Mouse (Mus musculus) frontal cortex, postnatal 14 days (tissue): Measurements from ENCODE around the gene Cnih3.

ENCODE experiments used
- DNase-seq, 2 experiments: peaks; one replicate each; pipeline ENCODE4 v3.0.0; 2022; ENCODE audit warnings: low spot score in 2 of 2

The Cnih3 gene

GRCm38 (mm10) chr1:181352367-181353199 is at the start of gene Cnih3:
Cnih3 (plus strand) TSS chr1:181352628.
- peak in 1 of 2 experiments; percentile 53 for DNase-seq

- DNase-seq = no peak
Measured at GRCm38 (mm10) chr1:181307981-181308380, 44.4 kb upstream of the Cnih3 start.

- DNase-seq = no peak
Measured at GRCm38 (mm10) chr1:181310712-181311111, 41.7 kb upstream of the Cnih3 start.

GRCm38 (mm10) chr1:181312115-181313045 is 40.0 kb upstream of the Cnih3 start:
- DNase-seq = no peak

DNA sequence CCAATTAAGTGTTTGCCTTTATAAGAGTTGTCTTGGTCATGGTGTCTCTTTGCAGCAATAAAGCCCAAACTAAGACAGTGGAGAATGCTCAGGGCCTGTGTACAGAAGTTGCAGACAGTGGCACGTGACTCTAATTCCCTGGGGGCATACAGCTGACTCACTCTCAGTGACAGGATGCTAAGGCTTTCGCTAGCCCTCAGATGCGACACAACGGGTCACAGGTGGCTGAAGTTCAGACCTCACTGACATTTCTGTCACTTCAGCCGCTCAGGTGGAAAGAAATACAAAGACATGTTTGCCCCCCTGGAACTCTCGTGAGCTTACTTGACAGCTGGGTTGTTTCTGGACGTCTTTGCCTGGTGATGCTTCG is 39.4 kb upstream of the Cnih3 start:
- no peak for DNase-seq

- no peak for DNase-seq
Measured at GRCm38 (mm10) chr1:181314301-181314700, 38.1 kb upstream of the Cnih3 start.

DNA sequence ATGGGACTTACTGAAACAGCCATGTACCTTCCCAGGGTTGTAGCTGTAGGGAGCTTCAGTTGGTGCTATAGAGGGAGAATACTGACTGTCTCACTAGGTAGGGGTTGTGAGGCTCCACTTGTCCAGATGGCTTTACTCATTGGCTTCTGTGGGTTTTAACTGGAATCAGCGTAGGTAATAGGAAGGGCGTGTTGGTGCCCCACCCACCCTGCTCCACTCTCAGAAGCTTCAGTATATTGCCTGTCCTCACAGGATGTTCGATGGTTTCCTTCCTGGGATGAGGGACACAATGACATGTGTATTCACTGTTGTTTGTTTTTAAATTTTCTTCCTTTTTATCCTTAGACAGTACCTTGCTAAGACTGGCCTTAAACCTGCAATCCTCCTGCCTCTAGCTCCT is 37.1 kb upstream of the Cnih3 start:
- no peak for DNase-seq

GRCm38 (mm10) chr1:181316571-181316970 is 35.9 kb upstream of the Cnih3 start:
- DNase-seq = no peak

DNA sequence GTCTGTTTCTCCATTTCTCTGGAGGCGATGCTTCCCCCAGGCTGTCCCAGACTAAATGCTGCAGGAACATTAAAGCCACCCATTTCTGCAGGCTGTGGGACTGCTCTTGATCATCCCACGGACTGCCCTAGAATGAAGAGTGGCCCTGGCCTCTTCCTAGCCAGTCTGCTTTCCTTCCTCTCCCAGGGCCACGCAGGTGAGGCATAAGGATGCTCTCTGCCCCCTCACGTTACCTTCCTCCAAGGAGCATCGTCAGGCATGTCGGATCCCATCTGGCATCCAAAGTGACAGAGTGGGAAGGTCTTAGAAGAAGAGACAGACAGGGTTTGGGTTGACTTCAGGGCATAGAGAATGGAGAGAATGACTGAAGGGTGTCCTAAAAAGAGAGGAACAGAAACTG is 33.0 kb upstream of the Cnih3 start:
- no peak for DNase-seq

DNA sequence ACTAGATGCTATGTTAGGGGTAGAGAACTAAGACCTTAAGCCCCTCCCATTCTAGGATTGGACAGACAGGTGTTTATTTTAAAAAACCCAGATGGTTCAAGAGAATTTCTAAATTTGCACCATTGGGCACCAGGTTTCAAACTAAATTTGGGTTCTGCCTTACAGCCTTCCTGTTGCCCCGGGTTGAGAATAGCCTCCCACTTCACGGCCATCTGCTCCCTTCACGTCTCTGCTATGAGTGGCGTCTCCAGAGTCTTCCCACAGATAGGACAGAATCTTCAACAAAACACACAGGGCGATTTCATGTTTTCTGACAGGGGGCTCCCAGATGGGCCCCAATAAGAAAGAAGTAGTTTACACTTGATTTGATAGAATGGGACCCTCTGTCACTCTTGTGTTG is 31.3 kb upstream of the Cnih3 start:
- DNase-seq = no peak

DNA sequence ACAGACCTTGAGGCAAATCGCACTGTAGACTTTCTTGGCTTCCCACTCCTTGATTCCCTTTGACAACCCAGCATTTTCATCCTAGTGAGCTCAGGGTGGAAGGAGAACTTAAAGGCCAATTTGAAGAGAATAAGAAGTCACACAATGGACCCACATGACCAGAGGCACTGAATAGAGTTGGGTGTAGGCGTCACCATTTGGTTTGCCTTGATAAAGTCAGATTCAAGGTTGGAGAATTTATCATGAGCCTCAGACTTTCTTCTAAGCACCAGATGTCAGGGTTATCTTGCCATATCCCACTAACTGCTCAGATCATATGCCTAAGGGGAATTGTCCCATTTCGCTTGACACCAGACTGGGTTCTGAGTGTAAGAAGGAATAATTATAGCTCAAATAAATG is 29.3 kb upstream of the Cnih3 start:
- DNase-seq = no peak

DNA sequence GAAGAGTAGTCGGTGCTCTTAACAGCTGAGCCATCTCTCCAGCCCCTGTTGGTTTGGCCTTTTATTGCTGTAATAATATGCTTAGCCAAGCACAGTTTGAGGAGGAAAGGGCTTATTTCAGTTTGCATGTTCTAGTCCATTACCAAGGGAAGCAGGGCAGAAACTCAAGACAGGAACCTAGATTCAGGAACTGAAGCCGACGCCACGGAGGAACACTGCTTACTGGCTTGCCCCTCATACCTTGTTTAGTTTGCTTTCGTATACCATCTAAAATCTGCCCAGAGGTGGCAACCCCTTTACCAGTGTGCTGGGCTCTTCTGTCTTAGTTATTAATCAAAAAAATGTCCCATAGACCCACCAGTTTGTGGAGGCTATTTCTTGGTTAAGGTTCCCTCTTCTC is 25.3 kb upstream of the Cnih3 start:
- DNase-seq = no peak

GRCm38 (mm10) chr1:181327636-181328420 is 24.6 kb upstream of the Cnih3 start:
- no peak for DNase-seq

DNA sequence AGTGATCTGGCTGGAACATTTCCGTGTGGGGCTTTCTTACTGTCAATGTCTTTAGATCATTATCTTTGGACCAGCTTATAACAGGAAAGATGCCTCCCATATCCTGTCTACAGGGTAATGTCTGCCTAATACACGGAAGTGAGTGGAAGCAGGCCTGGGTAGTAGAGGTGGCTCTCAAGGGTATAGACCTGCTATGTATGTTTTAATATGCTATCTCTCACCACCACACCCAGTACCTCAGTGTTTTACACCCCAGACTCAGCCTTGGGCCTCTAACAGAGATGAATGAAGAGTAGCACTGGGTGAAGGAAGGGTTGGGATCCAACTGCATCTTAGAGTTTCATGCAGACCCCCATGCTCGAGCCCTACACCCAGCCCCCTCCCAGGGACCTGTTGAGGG is 23.3 kb upstream of the Cnih3 start:
- DNase-seq = no peak

DNA sequence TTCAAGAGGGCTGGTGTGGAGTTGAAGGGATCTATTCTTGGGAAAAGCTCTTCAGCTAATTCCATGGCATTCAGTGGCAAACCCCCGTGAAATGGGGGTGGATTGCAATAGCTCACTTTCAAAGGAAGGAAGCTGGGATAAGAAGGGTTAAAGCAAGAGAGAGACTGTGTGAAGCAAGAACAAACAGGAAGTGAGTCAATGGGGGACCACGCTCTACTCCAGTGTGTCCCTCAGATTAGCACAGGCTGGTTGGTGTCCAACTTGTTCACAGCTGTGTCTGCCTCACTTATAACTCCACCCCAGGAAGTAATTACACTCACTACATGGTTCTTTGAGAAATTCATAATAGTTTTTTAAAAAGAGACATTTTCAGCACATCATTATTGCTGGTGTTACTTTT is 19.8 kb upstream of the Cnih3 start:
- no peak for DNase-seq

GRCm38 (mm10) chr1:181334329-181335018 is 18.0 kb upstream of the Cnih3 start:
- no peak for DNase-seq

GRCm38 (mm10) chr1:181335019-181335365 is 17.4 kb upstream of the Cnih3 start:
- DNase-seq = no peak

DNA sequence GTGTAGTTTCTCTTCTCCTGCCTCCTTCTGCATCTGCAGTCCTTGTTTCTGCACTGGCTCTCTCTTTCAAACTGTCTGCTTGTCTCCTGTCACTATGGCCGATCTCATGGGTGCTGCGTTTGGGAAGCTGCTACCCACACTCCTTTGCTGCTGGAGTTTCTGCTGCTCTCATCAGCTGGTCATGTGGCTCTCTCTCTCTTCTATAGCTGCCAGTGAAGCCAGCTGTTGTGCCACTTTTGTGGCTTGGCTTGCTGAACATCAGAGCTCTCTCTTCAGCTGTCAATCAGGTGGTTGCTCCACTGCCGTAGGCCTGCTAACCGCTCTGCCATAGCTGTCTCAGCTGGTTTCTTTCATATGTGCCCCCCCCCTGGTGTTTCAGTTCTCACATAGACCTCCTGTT is 17.0 kb upstream of the Cnih3 start:
- no peak for DNase-seq

DNA sequence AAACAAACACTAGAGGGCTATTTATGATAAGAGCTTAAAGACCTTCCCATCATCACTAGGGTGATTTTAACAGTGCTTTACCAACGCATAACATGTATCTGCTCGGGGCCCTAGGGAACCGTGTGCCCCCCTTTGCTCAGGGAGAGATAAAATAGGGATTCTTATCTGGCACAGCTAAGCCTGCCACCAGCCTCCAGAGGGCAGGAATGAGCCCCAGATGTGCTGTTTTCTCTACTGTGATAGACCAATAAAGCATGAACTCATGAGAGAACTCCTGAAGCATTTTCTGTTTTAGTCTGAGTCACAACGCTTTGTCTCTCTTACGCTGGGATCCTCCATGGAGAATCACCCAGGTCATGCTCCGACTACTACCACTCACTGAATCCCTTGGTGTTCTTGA is 15.6 kb upstream of the Cnih3 start:
- DNase-seq = no peak

GRCm38 (mm10) chr1:181339106-181339505 is 13.3 kb upstream of the Cnih3 start:
- DNase-seq = no peak

- no peak for DNase-seq
Measured at GRCm38 (mm10) chr1:181345547-181345946, 6.9 kb upstream of the Cnih3 start.

- no peak for DNase-seq
Measured at GRCm38 (mm10) chr1:181352043-181352366, 423 bp upstream of the Cnih3 start.
